Mouse (Mus musculus) small intestine, adult 2 months (tissue): ENCODE results near the gene Slc35d3.

Experiments
- CTCF ChIP-seq: fragments of 200-500 bp; IDR thresholded peaks from 2 replicates; pipeline ENCODE4 v1.5.1; 2012; ENCODE audit warnings: low read depth, mild to moderate bottlenecking, control low read depth, inconsistent platforms, low read length, moderate library complexity, mixed read lengths; ENCODE audit not compliant: insufficient replicate concordance, insufficient read length; ENCODE audit errors: extremely low read depth
- POLR2A ChIP-seq: fragments of 200-500 bp; IDR thresholded peaks from 2 replicates; pipeline ENCODE4 v1.6.1; 2012; ENCODE audit warnings: low read depth, mild to moderate bottlenecking, control low read depth, inconsistent platforms, low read length, moderate library complexity

DNA sequence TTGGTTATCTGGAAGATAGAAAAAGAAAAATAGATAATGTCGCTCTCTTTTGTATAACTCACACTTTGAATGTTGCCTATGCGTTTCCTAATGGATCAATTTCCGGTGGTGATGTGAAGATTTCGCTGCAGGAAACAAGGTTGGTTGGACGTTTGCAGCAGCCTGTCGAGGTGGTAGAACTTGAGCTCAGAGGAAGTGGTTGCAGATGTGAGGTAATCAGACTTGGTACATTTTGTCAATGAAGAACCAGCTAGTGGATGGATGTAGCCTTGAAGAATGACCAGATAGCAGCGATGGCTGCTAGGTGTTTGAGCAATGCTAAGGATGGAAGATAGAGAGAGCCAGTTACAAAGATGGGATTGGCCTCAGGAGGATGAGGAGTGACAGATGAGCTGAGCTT lies 46.5 kb downstream of the Slc35d3 start:
- TF ChIP-seq CTCF (no peak), POLR2A (no peak)
